ENCODE assay signal across 18 mouse cellular contexts in genomic region chr15:80614500-80615289, GRCm38 (mm10). TPM values are rescaled to one million over a fixed set of nuclear protein-coding genes. Genes with fewer than 3 reads are reported as not detected.
DNase-seq lines count a peak whose midpoint lies in the region; TF ChIP-seq lines count a peak whose summit lies in the region.
"Had no signal": no experiment of that assay in that cellular context is flagged by ENCODE, and none has a peak within 500 bp of the region (broad histone marks: within the 10 kb centered on the region; RNA-seq: fewer than 3 reads in every experiment).

No protein-coding gene starts in this region.

- H3K4me1 ChIP-seq in lung, adult 2 months (ENCODE audit: control insufficient read depth, insufficient read depth, low read length), result no peaks in the 10 kb centered on the region

- H3K4me3 ChIP-seq in lung, adult 2 months (replicated peaks; ENCODE audit: extremely low read depth, low read depth, low read length), result no peak overlapping the region
- H3K4me3 ChIP-seq: embryonic facial prominence, embryonic 15.5 days; forebrain, embryonic 15.5 days; midbrain, embryonic 12.5 days; neural tube, embryonic 13.5 days had no signal

- TF ChIP-seq CTCF in lung, adult 2 months (IDR thresholded peaks at IDR 0.05; ENCODE audit: insufficient read depth, low read length), result no peak

- no peak for TF ChIP-seq POLR2A in lung, adult 2 months (IDR thresholded peaks at IDR 0.05; ENCODE audit: borderline replicate concordance, extremely low read depth, low read depth, low read length)

- DNase-seq in lung, postnatal 25 days (ENCODE audit: low spot score), result peak; percentile 49
- DNase-seq in lung, adult 2 months, result no peak
- DNase-seq in brain, adult 2 months (ENCODE audit: low read depth, low spot score), result peak; percentile 67
- DNase-seq in naive thymus-derived CD4-positive, alpha-beta T cell, adult 2 months (ENCODE audit: low read depth), result peak; percentile 64
- DNase-seq in thymus, postnatal 25 days, result peak; percentile 76
- no peak for DNase-seq in left cerebral cortex, adult 11 months (ENCODE audit: low spot score)
- no peak for DNase-seq in ovary, postnatal 10 days (ENCODE audit: low spot score)
- DNase-seq: cerebellum, postnatal 14 days; heart, postnatal 4 days; kidney, adult 8-10 months; liver, postnatal 0 days; right cerebral cortex, postnatal 14 days had no signal

- 56% methylated on average over 18 of the region's 18 CpGs for WGBS in lung, adult 2 months

RNA-seq across cellular contexts. Expression of gene Grap2, which starts 42.3 kb away (rescaled TPM):
- polyA plus RNA-seq in lung, adult 2 months (2012; rRNA removed), result 5.3 and 7.3 TPM in 2 replicates

RNA-seq across cellular contexts. Expression of gene Enthd1, which starts 49.7 kb away (rescaled TPM):
- not detected in 2 replicates for polyA plus RNA-seq in lung, adult 2 months (2012; rRNA removed)
- polyA plus RNA-seq: brain, embryonic 14.5 days; embryonic facial prominence, embryonic 15.5 days; forebrain, embryonic 15.5 days; limb, embryonic 11.5 days; liver, postnatal 0 days; midbrain, embryonic 12.5 days; neural tube, embryonic 13.5 days had no signal

RNA-seq across cellular contexts. Expression of gene Fam83f, which starts 57.0 kb away (rescaled TPM):
- 1.2 and 2.2 TPM in 2 replicates for polyA plus RNA-seq in lung, adult 2 months (2012; rRNA removed)

Comparison
In these comparisons a context has a peak if more than half of its experiments do, and no peak if none do; other contexts are left out.
1. DNase-seq: peak in lung, postnatal 25 days (single experiment), brain, adult 2 months (single experiment), naive thymus-derived CD4-positive, alpha-beta T cell, adult 2 months (single experiment) and thymus, postnatal 25 days (single experiment); none in lung, adult 2 months (single experiment), left cerebral cortex, adult 11 months (single experiment) and ovary, postnatal 10 days (single experiment).